Mouse (Mus musculus) liver, embryonic 18 days (tissue): ENCODE results near the gene Gm15319. TPM values are rescaled to one million over a fixed set of nuclear protein-coding genes. Genes with fewer than 3 reads are reported as not detected.

ENCODE experiments used
- polyA plus RNA-seq: library from polyadenylated mRNA; depleted of rRNA; stranded (reverse); fragments of >200 nt; gene quantifications from 2 replicates; pipeline ENCODE4 v1.2.3, GENCODE M21; 2012; rRNA removed

The Gm15319 gene
- polyA plus RNA-seq = not detected in 2 replicates

DNA sequence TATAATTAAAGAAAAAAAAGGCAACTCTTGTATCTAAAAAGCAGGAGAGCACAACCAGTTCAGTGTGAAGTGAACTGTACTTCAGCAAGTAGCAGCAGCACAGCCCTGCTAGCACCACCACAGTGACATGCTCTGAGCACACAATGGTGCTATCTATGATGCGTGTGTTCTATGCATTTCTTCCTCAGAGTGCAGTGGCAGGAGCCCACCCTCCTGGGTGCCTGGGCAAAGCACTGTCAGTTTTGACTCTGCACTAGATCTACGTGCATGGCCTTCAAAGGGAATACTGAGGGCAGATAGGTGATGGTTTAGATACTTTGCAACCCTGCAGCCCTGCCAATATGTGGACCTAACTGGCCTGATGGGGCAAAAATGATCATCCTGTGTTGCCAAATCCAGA lies at the start of gene Gm15319:
Gm15319 (minus strand) TSS at position 101 of the 400 bp plus-strand sequence.

